Mouse (Mus musculus): ENCODE measurements around the gene Olfr530. TPM values are rescaled to one million over a fixed set of nuclear protein-coding genes. Genes with fewer than 3 reads are reported as not detected.

The Olfr530 gene
- polyA plus RNA-seq (2012; fragmentation: generic; extraction: Trizol), result not detected

DNA sequence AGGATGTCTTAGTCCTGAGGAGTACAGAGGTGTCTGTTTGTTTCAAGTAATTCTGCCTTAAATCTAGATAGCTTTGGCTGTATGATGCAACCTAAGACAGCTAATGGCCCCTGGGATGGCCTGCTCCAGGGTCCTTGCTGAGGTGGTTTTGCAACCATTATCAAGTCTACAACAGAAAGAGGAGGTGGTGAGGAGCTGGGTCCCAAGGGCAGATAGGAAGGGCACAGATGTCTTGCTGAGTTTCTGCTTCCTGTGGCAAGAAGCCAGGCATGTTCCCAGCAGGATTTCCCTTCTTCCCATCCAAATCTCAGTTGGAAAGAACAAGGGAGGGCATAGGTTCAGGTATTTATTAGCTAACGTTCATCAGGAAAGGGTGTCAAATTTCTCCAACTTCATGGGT, at the start of gene Olfr530:
Gene Olfr530 (minus strand): TSS at position 101 of the 400 bp plus-strand sequence.

GRCm38 (mm10) chr7:140421539-140421938, 45.4 kb upstream of the Olfr530 start, which contains the start of gene Olfr532:
Gene Olfr532 (minus strand): TSS chr7:140421639.

DNA sequence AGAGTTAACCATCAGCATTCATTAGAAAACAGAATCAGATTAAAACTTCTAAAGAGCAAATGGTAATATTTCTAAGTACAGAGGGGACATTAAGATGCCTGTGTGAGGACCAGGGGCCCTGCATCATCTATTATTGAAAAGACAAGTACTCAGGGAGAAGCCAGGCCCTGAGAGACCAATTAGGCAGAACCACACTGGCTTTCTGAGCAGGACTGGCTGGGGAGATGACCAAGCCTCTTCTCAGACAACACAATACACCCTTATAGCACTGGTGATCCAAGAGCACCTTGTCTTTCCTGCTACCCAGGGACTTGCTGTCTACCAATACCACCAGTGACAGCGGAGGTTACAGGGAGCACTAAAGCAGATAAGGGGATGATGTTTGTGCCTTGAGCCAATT, 26.7 kb upstream of the Olfr530 start, which contains the start of gene Olfr531:
Gene Olfr531 (minus strand): TSS at position 101 of the 400 bp plus-strand sequence.

DNA sequence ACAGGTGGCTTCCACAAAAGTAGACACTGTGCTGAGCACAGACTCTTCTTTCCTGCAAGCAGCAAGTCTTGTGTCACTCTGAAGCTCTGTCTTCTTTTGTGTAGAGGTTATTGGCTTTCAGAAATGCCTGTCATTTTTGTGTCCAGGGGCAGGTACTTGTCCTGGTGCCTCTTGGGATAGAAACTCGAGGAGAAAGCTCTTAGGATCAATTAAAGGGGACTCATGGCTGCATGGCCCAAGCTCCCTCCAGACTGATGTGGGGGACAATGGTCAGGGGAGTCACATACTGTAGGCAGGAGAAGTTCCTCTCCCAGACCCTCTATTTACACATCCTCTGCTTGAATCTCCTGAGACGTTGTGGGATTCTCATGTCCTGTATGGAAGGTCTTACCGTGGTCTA, 14.6 kb downstream of the Olfr530 start, which contains the start of gene Olfr60:
Gene Olfr60 (minus strand): TSS at position 101 of the 400 bp plus-strand sequence.

DNA sequence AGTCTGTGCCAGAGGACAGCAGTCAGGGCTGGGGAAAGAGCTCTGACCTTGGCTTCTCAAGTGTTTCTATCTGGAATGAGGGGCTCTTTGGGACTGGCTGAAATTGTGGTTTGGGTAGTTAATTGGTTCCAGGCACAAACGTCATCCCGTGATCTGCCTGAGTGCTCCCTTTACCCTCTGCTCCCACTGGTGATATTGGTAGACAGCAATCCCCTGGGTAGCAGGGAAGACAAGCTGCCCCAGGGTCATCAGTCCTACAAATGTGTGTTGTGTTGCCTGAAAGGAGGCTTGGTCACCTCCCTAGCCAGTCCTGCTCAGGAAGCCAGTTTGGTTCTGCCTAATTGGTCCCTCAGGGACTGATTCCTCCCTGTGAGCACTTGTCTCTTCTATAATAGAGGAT, 42.4 kb downstream of the Olfr530 start, which contains the start of gene Olfr527:
Gene Olfr527 (plus strand): TSS at position 301 of the 400 bp plus-strand sequence.

Other genes with a start within 250 kb of the Olfr530 start
- 10 to 100 TPM in 1 of 2 experiments, 1 to 10 TPM in 1; 9.2 to 11.8 TPM for gene Mtg1, start 238.8 kb downstream of the Olfr530 start, polyA plus RNA-seq (2012; fragmentation: generic; extraction: Trizol)
- not detected for gene Sprn, start 221.5 kb downstream of the Olfr530 start, polyA plus RNA-seq (2012; fragmentation: generic; extraction: Trizol)
- not detected for gene Olfr522, start 211.6 kb downstream of the Olfr530 start, polyA plus RNA-seq (2012; fragmentation: generic; extraction: Trizol)
- gene Olfr523, start 203.1 kb downstream of the Olfr530 start, polyA plus RNA-seq (2012; fragmentation: generic; extraction: Trizol), result not detected
- not detected for gene Olfr524, start 170.4 kb downstream of the Olfr530 start, polyA plus RNA-seq (2012; fragmentation: generic; extraction: Trizol)
- not detected for gene Cd163l1, start 158.1 kb downstream of the Olfr530 start, polyA plus RNA-seq (2012; fragmentation: generic; extraction: Trizol)
- not detected for gene 5830411N06Rik, start 129.0 kb downstream of the Olfr530 start, polyA plus RNA-seq (2012; fragmentation: generic; extraction: Trizol)
- gene Olfr525, start 55.5 kb downstream of the Olfr530 start, polyA plus RNA-seq (2012; fragmentation: generic; extraction: Trizol), result not detected
- not detected for gene Olfr527, start 42.3 kb downstream of the Olfr530 start, polyA plus RNA-seq (2012; fragmentation: generic; extraction: Trizol)
- gene Olfr60, start 14.7 kb downstream of the Olfr530 start, polyA plus RNA-seq (2012; fragmentation: generic; extraction: Trizol), result not detected
- gene Olfr531, start 26.6 kb upstream of the Olfr530 start, polyA plus RNA-seq (2012; fragmentation: generic; extraction: Trizol), result not detected
- not detected for gene Olfr532, start 45.3 kb upstream of the Olfr530 start, polyA plus RNA-seq (2012; fragmentation: generic; extraction: Trizol)
- not detected for gene Olfr533, start 87.0 kb upstream of the Olfr530 start, polyA plus RNA-seq (2012; fragmentation: generic; extraction: Trizol)
- gene Olfr535, start 107.9 kb upstream of the Olfr530 start, polyA plus RNA-seq (2012; fragmentation: generic; extraction: Trizol), result not detected
- gene Olfr536, start 131.1 kb upstream of the Olfr530 start, polyA plus RNA-seq (2012; fragmentation: generic; extraction: Trizol), result not detected
- not detected for gene Olfr538, start 191.6 kb upstream of the Olfr530 start, polyA plus RNA-seq (2012; fragmentation: generic; extraction: Trizol)
- under 1 TPM in 1 of 2 experiments, not detected in 1; under 0.01 TPM for gene Olfr46, start 224.9 kb upstream of the Olfr530 start, polyA plus RNA-seq (2012; fragmentation: generic; extraction: Trizol)